In the genomic region with DNA sequence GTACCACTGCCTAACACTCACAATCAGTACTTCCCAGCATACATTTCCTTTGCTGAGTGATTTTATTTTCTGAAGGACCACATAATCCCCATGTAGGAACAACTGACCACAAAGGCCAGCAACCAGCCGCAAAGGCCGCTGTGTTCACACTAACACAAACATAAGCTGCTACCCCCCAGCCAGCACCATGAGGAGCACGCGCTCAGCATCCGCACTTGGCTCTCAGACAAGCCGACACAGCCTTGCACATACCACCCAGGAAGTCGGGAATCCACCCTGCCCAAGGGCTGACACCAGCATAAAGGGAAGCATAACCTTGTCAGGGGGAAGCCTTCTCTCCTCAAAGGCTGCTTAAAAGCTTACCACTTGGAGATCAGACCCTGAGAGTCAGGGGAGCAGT, we compare ENCODE assay signal across 17 mouse cellular contexts. TPM values are rescaled to one million over a fixed set of nuclear protein-coding genes. Genes with fewer than 3 reads are reported as not detected.
A peak's percentile ranks its signal among the peaks of the same experiment; 100 is the strongest.
DNase-seq lines count a peak whose midpoint lies in the region; ATAC-seq lines count a peak whose summit lies in the region.
"Had no signal": no experiment of that assay in that cellular context is flagged by ENCODE, and none has a peak within 500 bp of the region (broad histone marks: within the 10 kb centered on the region; RNA-seq: fewer than 3 reads in every experiment).

No protein-coding gene starts in this region.

- DNase-seq in embryonic facial prominence, embryonic 14.5 days (ENCODE audit: low spot score): peak; percentile 55
- no peak for DNase-seq in embryonic facial prominence, embryonic 10.5 days (ENCODE audit: low spot score)
- no peak for DNase-seq in kidney, adult 11 months
- DNase-seq in 3134 (ENCODE audit: extremely low read depth, insufficient read length, low spot score): peak; percentile 46
- DNase-seq in lung, postnatal 10 days: peak; percentile 56
- DNase-seq in layer of hippocampus, postnatal 10 days (ENCODE audit: low spot score in 2 of 2): no peak
- DNase-seq: cerebellum, adult 18-20 months; gastrocnemius, postnatal 36 days; kidney, adult 18-20 months; layer of hippocampus, adult 9-11 months; thymus, adult 2 months had no signal

- H3K9me3 ChIP-seq in embryonic facial prominence, embryonic 14.5 days (ENCODE audit: control insufficient read depth, low read length): no peaks in the 10 kb centered on the region
- no peaks in the 10 kb centered on the region for H3K9me3 ChIP-seq in embryonic facial prominence, embryonic 10.5 days
- no peaks in the 10 kb centered on the region for H3K9me3 ChIP-seq in kidney, embryonic 16.5 days (ENCODE audit: low read length)
- H3K9me3 ChIP-seq: heart, embryonic 13.5 days; limb, embryonic 15.5 days had no signal

- no peak overlapping the region for H3K4me3 ChIP-seq in embryonic facial prominence, embryonic 14.5 days (ENCODE audit: low read depth, low read length)
- H3K4me3 ChIP-seq in embryonic facial prominence, embryonic 10.5 days: no peak overlapping the region
- H3K4me3 ChIP-seq in kidney, embryonic 16.5 days (ENCODE audit: low read length): no peak overlapping the region
- H3K4me3 ChIP-seq: heart, embryonic 13.5 days; limb, embryonic 15.5 days had no signal

- H3K27ac ChIP-seq in embryonic facial prominence, embryonic 14.5 days (replicated peaks; ENCODE audit: low read depth, low read length): no peak overlapping the region
- no peak overlapping the region for H3K27ac ChIP-seq in embryonic facial prominence, embryonic 10.5 days (replicated peaks)
- H3K27ac ChIP-seq in kidney, embryonic 16.5 days (ENCODE audit: low read length): no peak overlapping the region
- H3K27ac ChIP-seq: heart, embryonic 13.5 days; limb, embryonic 15.5 days; macrophage had no signal

- no peak overlapping the region for H3K9ac ChIP-seq in embryonic facial prominence, embryonic 14.5 days (ENCODE audit: low read depth, low read length)
- H3K9ac ChIP-seq in kidney, embryonic 16.5 days (replicated peaks; ENCODE audit: low read length): no peak overlapping the region
- H3K9ac ChIP-seq: heart, embryonic 13.5 days; limb, embryonic 15.5 days had no signal

- no peak for ATAC-seq in embryonic facial prominence, embryonic 14.5 days (ENCODE audit: low read depth)
- 0 out of 2 replicates have a peak, but pooled peaks have one; percentile 13 for ATAC-seq in kidney, embryonic 16.5 days (ENCODE audit: low FRiP score, low TSS enrichment)
- no peak for ATAC-seq in monocyte, adult 5-6 weeks (replicated peaks; ENCODE audit: insufficient number of reproducible peaks, low FRiP score, low TSS enrichment, poor library complexity, severe bottlenecking)

- H3K36me3 ChIP-seq in embryonic facial prominence, embryonic 14.5 days (ENCODE audit: control insufficient read depth, insufficient read depth, low read length): no peaks in the 10 kb centered on the region
- H3K36me3 ChIP-seq in embryonic facial prominence, embryonic 10.5 days (replicated peaks): no peaks in the 10 kb centered on the region
- H3K36me3 ChIP-seq in kidney, embryonic 16.5 days (ENCODE audit: insufficient read depth, low read length): no peaks in the 10 kb centered on the region
- H3K36me3 ChIP-seq: heart, embryonic 13.5 days; limb, embryonic 15.5 days had no signal

- WGBS in embryonic facial prominence, embryonic 14.5 days: 22% methylated on average over 7 of the region's 7 CpGs
- WGBS in embryonic facial prominence, embryonic 10.5 days: 50% methylated on average over 7 of the region's 7 CpGs
- 54% methylated on average over 7 of the region's 7 CpGs for WGBS in kidney, embryonic 16.5 days

- H3K27me3 ChIP-seq in embryonic facial prominence, embryonic 14.5 days (replicated peaks; ENCODE audit: control insufficient read depth, insufficient read depth, low read length): 0 out of 2 replicates have a peak, but pooled peaks cover 5% of the 10 kb centered on the region
- peaks cover 31% of the 10 kb centered on the region; the same call in 1 of the 2 replicates for H3K27me3 ChIP-seq in embryonic facial prominence, embryonic 10.5 days (replicated peaks; ENCODE audit: low read depth, poor library complexity, severe bottlenecking)
- 0 out of 2 replicates have a peak, but pooled peaks cover 5% of the 10 kb centered on the region for H3K27me3 ChIP-seq in kidney, embryonic 16.5 days (ENCODE audit: insufficient read depth, low read length)

- no peaks in the 10 kb centered on the region for H3K4me1 ChIP-seq in embryonic facial prominence, embryonic 14.5 days (ENCODE audit: control insufficient read depth, insufficient read depth, low read length)
- H3K4me1 ChIP-seq in embryonic facial prominence, embryonic 10.5 days: peaks cover 14% of the 10 kb centered on the region
- H3K4me1 ChIP-seq in kidney, embryonic 16.5 days (ENCODE audit: insufficient read depth, low read length): no peaks in the 10 kb centered on the region

- no peak overlapping the region for H3K4me2 ChIP-seq in embryonic facial prominence, embryonic 14.5 days (ENCODE audit: low read depth, low read length)
- no peak overlapping the region for H3K4me2 ChIP-seq in kidney, embryonic 16.5 days (replicated peaks; ENCODE audit: low read depth, low read length)
- H3K4me2 ChIP-seq: heart, embryonic 13.5 days; limb, embryonic 15.5 days had no signal

RNA-seq across cellular contexts. Expression of a gene that starts 38.7 kb away (rescaled TPM):
- polyA plus RNA-seq in embryonic facial prominence, embryonic 14.5 days (2014; fragmentation: Nextera tagmentation; extraction: Ambion mirVana): 3.3 and 3.7 TPM in 2 replicates
- polyA plus RNA-seq in embryonic facial prominence, embryonic 10.5 days (2016; fragmentation: Nextera tagmentation; extraction: Ambion mirVana): 0.80 and 0.81 TPM in 2 replicates
- polyA plus RNA-seq in kidney, embryonic 16.5 days (2015; fragmentation: Nextera tagmentation; extraction: Ambion mirVana): 5.7 and 6.1 TPM in 2 replicates
- total RNA-seq in monocyte, adult 5-6 weeks (2017): 0.19 to 0.53 TPM (median 0.38 TPM) in 3 replicates
- total RNA-seq in layer of hippocampus, postnatal 10 days (2021): 1 to 10 TPM; 1.3 to 1.5 TPM
- total RNA-seq: common myeloid progenitor, adult 5-6 weeks had no signal
- polyA plus RNA-seq: macrophage had no signal

Comparison
In these comparisons a context has a peak if more than half of its experiments do, and no peak if none do; other contexts are left out.
1. DNase-seq: peak in embryonic facial prominence, embryonic 14.5 days (single experiment), 3134 (single experiment) and lung, postnatal 10 days (single experiment); none in embryonic facial prominence, embryonic 10.5 days (single experiment), kidney, adult 11 months (single experiment) and layer of hippocampus, postnatal 10 days (0 of 2).